Mouse (Mus musculus) frontal cortex, postnatal 25 days (tissue): ENCODE results near the gene Abca2.

Source experiments
- DNase-seq, 2 experiments: peaks; one replicate each; pipeline ENCODE4 v3.0.0; 2022; ENCODE audit warnings: low spot score in 2 of 2

Gene Abca2

DNA sequence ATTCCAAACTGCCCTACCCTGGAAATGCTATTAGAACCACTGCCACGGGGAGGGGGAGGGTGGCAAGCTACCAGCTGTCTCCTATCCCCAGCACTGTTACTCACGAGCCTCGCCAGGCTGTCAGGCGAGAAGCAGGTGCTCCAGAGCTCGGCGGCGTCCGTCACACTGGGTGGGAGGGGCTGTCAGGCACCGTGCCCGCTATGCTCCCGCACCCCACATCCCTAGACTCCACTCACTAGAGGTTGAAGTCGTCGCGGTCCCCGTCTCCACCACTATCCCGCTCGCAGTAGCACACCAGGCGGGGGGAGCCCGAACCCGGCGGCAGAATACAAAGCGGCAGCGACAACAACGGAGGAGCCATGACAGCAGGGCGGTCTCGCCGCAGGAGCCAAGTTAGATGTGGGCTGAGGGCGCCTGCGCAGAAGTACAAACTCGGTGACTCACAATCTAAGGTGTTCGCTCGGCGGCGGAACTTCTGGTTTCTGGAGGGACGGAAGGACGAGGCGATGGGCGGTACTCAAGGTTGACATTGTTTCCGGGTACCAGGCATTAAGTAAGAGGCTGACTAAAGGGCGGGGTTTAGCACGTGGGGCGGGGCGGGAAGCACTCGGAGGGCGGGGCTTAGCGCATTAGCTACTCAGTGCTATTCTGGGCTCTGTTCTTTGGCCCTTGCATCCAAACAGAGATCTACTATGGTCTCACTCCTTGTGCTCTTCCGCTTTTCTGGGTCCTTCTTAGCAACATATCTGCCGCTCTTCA is 32.2 kb downstream of the Abca2 start, which contains the start of gene Paxx:
TSS of gene Paxx (minus strand) at position 544 of the 759 bp plus-strand sequence.
- peak; percentile 83 to 91 for DNase-seq

- no peak for DNase-seq
Observed at GRCm38 (mm10) chr2:25461407-25461806, 32.9 kb downstream of the Abca2 start.

DNA sequence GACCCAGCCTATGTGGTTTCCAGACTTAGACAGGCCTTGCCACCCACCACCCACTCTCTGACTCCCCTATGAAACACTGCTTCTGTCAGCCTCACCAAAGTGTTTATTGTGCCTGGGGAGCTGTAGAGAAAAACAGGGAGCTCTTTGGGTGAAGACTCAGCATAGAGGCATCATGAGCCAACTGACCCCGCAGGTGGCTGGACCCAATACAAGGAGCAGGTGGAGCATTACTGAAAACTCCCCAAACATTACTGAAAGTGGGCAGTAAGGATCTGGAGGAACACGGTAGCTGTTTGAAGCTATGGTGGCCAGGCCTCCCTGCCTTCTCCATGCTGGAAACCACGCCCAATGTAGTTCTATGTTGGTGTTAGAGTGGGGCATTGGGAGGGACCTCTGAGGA is 35.1 kb downstream of the Abca2 start:
- DNase-seq, result no peak

- no peak for DNase-seq
Observed at GRCm38 (mm10) chr2:25465256-25465655, 36.8 kb downstream of the Abca2 start.

GRCm38 (mm10) chr2:25465816-25466635 is 37.5 kb downstream of the Abca2 start:
- no peak for DNase-seq

GRCm38 (mm10) chr2:25467606-25468303 is 39.3 kb downstream of the Abca2 start:
- DNase-seq, result no peak

GRCm38 (mm10) chr2:25468962-25469915 is 40.7 kb downstream of the Abca2 start:
- no peak for DNase-seq

DNA sequence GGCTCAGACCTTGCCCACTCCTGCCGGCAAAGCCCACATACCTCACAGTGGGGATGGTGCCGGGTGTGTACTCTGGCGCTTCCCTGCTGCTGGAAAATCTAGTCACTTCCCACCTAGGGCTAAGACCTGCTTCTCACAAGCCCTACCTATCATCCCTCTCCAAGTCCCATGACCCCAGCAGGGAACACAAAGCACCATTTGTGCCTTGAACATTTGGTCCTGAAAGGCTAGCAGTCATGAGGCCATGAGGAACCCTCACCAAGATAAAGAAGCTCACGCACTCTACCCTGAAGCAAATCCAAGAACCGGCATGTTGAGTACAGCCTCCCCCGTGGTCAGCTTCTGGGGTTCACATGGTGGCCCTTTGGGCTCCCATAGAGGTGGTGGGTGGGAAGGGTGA is 41.5 kb downstream of the Abca2 start, which contains the start of gene Ptgds:
TSS of gene Ptgds (minus strand) at position 78 of the 400 bp plus-strand sequence.
- DNase-seq, result no peak

- DNase-seq, result no peak
Observed at GRCm38 (mm10) chr2:25472550-25472949, 44.0 kb downstream of the Abca2 start.

DNA sequence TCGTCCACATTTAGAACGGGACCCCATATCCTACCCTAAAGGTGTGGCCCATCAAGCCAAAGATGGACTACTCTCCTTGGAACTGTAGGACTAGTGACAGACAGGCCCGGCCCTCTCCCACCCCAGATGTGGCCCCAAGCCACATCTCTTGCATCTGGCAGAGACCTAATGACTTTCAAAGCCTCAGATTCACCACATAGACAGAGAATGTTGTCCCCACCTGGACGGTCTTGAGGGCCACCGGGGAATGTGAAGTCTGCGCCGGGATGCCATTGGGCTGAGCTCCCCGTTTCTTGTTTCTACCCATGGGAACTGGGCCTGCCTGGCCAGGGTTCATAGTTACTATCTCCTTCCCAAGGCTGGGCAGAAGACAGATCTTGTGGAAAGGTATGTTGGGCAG is 49.0 kb downstream of the Abca2 start:
- DNase-seq, result no peak

- no peak for DNase-seq
Observed at GRCm38 (mm10) chr2:25477967-25478675, 49.6 kb downstream of the Abca2 start.

DNA sequence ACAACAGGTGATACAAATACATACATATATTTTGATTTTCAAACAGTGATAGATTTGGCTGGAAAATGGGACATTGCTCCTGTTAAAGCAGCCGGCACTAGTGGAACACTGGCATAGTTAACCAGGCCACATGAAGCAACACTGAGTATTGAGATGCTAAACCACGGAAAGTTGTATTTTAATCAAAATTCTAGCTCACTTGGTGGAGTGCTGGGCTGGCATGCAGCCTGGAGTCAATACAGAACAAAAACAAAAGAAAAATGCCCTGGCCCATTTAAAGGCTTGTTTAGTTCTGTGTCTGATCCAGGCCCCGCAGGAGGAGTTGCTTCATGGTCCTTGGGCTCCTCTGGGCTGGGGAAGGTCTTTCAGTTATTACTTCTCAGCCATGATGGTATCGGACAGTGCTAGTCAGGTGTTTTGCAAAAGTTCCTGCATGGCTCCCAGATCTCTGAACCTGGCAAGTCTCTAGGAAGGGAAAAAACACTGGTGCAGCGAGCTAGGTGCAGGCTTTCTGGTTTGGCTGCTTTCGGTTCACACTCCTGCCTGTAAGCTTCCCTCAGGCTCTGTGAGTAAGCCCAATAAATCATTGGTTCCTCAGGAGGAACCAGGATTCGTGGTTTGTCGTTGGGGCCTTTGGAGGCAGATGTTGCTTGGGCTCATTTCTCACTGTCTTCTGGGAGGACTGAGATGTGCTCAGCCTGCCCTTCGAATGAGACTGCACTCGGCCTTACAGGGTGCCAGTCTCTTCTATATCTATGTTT is 51.2 kb downstream of the Abca2 start:
- no peak for DNase-seq

DNA sequence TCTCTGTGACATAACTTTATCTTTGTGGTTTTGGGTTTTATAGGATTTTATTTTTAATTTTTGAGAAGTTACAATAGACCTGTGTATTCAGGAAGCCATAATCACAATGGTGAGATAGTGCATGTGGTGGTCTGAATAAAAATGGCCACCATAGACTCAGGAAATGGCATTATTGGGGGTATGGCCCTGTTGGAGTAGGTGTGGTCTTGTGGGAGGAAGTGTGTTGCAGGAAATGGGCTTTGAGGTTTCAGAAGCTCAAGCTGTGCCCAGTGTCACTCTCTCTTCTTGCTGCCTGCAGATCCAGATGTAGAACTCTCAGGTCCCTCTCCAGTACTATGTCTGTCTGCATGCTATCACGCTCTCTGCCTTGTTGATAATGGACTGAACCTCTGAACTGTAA is 52.0 kb downstream of the Abca2 start:
- DNase-seq, result no peak

- DNase-seq, result no peak
Observed at GRCm38 (mm10) chr2:25482969-25483368, 54.5 kb downstream of the Abca2 start.

- no peak for DNase-seq
Observed at GRCm38 (mm10) chr2:25484901-25485647, 56.6 kb downstream of the Abca2 start.

DNA sequence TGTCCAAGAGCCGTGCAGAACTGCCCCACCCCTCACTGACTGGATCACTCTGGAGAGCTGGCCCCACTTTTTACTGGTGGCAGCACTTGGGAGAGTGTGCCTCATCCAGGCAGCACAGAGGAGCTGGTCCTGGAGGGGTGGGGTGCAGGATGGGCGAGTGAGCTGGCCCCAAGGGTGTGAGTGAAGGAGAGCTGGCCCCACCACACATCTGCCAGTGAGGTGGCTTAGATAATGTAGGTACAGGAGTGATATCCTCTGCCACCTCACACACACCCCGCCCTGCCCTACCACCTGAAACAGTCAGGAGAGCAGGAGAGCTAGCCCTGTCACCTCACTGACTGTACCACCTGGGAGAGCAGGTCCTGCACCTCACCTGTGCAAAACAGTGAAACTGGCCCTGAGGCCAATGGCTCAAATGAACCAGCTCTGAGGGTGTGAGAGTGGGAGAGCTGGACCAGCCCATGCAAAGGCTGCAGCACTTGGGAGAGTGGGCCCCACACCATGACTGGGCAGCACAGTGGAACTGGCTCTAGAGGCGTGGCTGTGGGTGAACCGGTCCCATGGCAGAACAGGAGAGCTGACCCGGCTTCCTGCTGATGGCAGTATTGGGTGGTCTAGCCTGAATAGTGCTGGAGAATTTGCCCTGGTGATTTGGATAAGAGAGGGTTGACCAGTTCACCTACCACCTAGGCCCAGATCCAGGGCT is 59.6 kb downstream of the Abca2 start:
- no peak for DNase-seq

- DNase-seq, result no peak
Observed at GRCm38 (mm10) chr2:25488671-25489068, 60.2 kb downstream of the Abca2 start.

DNA sequence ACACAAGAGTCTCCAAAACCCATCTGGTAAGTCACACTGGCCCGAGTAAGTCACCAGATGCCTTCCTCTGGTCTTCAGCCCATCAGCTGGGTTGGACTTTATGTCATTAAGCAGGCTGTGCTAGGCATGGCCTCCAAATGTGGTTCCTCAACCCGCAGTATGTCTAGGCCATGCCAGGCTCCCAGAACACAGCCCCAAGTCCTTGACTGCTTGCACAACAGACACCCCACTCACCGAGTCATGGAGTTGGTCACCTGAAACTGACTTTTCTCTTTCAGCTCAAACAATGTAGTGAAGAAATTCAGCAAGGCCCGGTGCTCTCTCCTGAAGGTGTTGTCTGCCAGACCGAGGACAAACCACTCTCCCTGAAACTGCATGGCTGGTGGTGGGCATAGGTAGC is 64.5 kb downstream of the Abca2 start:
- DNase-seq, result no peak
